Mouse (Mus musculus): ENCODE results near the gene Rin1. TPM values are rescaled to one million over a fixed set of nuclear protein-coding genes. Genes with fewer than 3 reads are reported as not detected.
"Not testable (repeated sequence)": the region's sequence is repeated elsewhere in the genome, so short reads cannot be mapped to it uniquely, and the experiment has no call there.

Rin1 gene
- 3.7 and 4.2 TPM in 2 replicates for polyA plus RNA-seq (2015; fragmentation: Nextera tagmentation; extraction: Ambion mirVana)

DNA sequence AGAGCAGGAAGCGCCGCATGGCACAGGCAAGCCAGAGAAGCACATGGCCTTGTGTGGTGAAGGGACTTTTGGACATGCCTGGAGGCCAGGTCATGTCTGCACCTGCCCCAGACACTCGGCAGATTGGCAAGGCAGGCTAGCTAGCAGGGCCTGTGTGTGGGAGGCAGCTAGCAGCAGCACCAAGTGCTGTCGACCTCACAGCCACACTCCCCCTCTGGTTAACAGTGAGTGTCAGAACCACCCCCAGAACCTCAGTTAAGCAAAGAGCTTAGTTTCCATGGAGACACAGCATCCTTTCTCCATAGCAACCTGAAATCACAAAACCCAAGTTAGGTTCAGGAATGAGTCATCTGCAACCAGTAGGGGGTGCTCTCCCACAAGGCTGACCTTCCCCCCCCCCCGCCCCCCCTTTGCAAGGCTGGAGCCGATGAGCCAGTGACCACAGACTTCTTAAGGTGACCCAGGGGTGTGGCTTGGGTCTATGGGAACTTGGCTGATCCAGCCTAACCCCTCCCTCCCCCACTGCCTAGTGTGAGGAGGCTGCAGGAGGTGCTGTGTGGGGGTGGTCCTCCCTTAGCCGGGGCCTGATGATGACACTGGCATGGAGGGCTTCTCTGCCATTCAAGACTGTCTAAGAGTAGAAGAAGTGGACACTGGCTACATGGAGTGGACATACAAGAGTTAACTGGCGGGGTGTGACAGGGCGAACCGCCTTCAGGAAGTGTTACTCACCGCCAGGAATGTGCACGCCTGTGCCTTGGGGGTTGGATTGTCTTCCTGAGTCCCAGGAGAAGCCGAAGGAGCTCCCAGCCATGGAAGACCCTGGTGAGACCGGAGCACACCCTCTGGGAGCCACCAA, at the start of gene Rin1:
Rin1 (plus strand) TSS at position 435 of the 859 bp plus-strand sequence.
- Histone ChIP-seq H3K27ac (ENCODE audit: low read length) (peak within 1 kb of the TSS; percentile 63), H3K9ac (ENCODE audit: low read length) (peak within 1 kb of the TSS; percentile 57)
- ATAC-seq (ENCODE audit: low read depth) = peak; percentile 76

DNA sequence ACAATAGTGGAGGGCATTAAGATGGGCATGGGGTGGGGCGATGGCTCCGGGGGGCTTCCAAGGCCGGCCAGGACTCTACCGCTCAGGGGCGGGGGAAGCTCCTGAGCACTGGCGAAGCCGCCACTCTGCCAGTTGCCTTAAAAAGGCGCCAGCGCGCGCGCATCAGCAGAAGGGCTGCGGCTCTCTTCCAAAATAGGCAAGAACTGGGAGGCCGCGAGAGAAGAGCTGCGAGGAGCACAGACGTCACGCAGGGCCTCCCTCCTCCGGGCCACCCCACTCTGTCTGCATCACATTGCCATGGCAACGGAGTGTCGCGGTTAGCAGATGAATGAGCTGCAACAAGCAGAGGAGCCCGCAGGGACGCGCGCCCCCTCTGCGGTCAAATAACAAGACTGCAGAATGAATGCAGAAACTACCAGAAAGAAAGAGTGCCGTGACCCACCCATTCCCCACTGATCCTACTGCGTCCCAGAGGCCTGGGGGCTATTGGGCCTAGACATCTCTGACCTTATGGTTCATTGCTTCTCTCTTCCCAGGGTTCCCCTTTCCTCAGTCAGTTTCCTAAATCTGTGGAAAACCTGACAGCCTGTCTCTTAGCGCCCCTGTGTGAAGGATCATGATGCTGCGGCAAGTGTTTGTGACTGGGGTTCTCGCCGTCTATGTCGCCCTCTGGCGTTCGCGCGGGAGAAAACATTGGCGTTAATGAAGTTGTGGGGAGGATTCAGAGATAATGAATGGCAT, 48.4 kb upstream of the Rin1 start:
- no peaks in the 10 kb centered on the region for H3K9me3 ChIP-seq (ENCODE audit: control insufficient read depth, low read length)
- H3K4me3 ChIP-seq (ENCODE audit: low read length) = peak overlapping the region; percentile 27
- H3K4me1 ChIP-seq (replicated peaks; ENCODE audit: control insufficient read depth, insufficient read depth, low read length) = peaks cover 8% of the 10 kb centered on the region
- no peak overlapping the region for H3K9ac ChIP-seq (ENCODE audit: low read length)
- peak overlapping the region; percentile 44 for H3K4me2 ChIP-seq (ENCODE audit: low read depth, low read length)
- peak; percentile 97 for ATAC-seq (ENCODE audit: low read depth)
- no peaks in the 10 kb centered on the region for H3K27me3 ChIP-seq (ENCODE audit: control insufficient read depth, insufficient read depth, low read depth, low read length)
- under 1% methylated on average over 39 of the region's 39 CpGs for WGBS
- H3K36me3 ChIP-seq (ENCODE audit: control insufficient read depth, insufficient read depth, low read length) = no peaks in the 10 kb centered on the region
- H3K27ac ChIP-seq (ENCODE audit: low read length) = no peak overlapping the region

More for the DNA sequence above, at the start of gene Rin1:
- peak within 1 kb of the TSS; percentile 59 for H3K4me2 ChIP-seq (ENCODE audit: low read depth, low read length)
- WGBS = 18% methylated on average over 13 of the region's 14 CpGs
- H3K9me3 ChIP-seq (ENCODE audit: control insufficient read depth, low read length) = no peaks in the 10 kb centered on the region
- peaks cover 19% of the 10 kb centered on the region for H3K4me1 ChIP-seq (replicated peaks; ENCODE audit: control insufficient read depth, insufficient read depth, low read length)
- H3K36me3 ChIP-seq (ENCODE audit: control insufficient read depth, insufficient read depth, low read length) = peaks cover 15% of the 10 kb centered on the region
- peak within 1 kb of the TSS; percentile 48 for H3K4me3 ChIP-seq (ENCODE audit: low read length)
- peaks cover 3% of the 10 kb centered on the region; the same call in 1 of the 2 replicates for H3K27me3 ChIP-seq (ENCODE audit: control insufficient read depth, insufficient read depth, low read depth, low read length)

DNA sequence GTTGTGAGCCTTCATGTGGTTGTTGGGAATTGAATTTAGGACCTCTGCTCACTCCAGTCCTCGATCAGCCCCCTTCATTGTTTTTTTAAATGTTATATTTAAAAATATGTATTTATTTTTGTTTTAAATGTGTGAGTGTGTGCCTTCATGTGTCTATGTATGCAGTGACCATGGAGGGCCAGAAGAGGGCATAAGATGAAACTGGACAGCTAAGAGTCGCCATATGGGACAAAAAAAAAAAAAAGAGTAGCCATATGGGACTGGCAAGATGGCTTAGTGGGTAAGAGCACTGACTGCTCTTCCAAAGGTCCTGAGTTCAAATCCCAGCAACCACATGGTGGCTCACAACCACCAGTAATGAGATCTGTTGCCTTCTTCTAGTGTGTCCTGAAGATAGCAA, 46.6 kb upstream of the Rin1 start:
- not testable (repeated sequence) for H3K4me3 ChIP-seq (ENCODE audit: low read length); H3K27me3 ChIP-seq (ENCODE audit: control insufficient read depth, insufficient read depth, low read depth, low read length); H3K36me3 ChIP-seq (ENCODE audit: control insufficient read depth, insufficient read depth, low read length); ATAC-seq (ENCODE audit: low read depth); H3K4me2 ChIP-seq (ENCODE audit: low read depth, low read length); H3K9me3 ChIP-seq (ENCODE audit: control insufficient read depth, low read length); H3K27ac ChIP-seq (ENCODE audit: low read length); H3K4me1 ChIP-seq (replicated peaks; ENCODE audit: control insufficient read depth, insufficient read depth, low read length); H3K9ac ChIP-seq (ENCODE audit: low read length)
- 42% methylated on average over 2 of the region's 2 CpGs for WGBS

DNA sequence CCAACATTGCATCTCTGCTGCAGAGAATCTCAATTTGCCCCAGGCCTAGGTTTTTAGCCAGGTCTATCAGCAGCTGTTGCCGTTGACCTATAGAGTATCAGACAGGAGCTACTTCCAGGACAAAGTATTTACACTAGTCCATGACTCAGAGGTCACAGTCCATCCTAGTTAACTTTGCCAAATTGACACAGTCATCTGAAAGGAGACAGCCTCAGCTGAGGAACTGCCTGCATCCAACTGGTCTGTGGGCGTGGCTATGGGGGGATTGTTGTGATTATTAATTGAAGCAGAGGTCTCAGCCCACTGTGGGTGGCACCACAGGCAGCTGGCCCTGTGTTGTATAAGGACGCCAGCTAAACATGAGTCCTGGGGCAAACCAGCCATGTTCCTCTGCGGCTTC, 45.4 kb upstream of the Rin1 start:
- ATAC-seq (ENCODE audit: low read depth) = no peak
- H3K4me1 ChIP-seq (replicated peaks; ENCODE audit: control insufficient read depth, insufficient read depth, low read length) = peaks cover 8% of the 10 kb centered on the region
- H3K36me3 ChIP-seq (ENCODE audit: control insufficient read depth, insufficient read depth, low read length) = no peaks in the 10 kb centered on the region
- no peak overlapping the region for H3K4me3 ChIP-seq (ENCODE audit: low read length)
- no peaks in the 10 kb centered on the region for H3K27me3 ChIP-seq (ENCODE audit: control insufficient read depth, insufficient read depth, low read depth, low read length)
- H3K9ac ChIP-seq (ENCODE audit: low read length) = no peak overlapping the region
- 65% methylated on average over 4 of the region's 4 CpGs for WGBS
- H3K4me2 ChIP-seq (ENCODE audit: low read depth, low read length) = no peak overlapping the region
- H3K9me3 ChIP-seq (ENCODE audit: control insufficient read depth, low read length) = no peaks in the 10 kb centered on the region
- no peak overlapping the region for H3K27ac ChIP-seq (ENCODE audit: low read length)

DNA sequence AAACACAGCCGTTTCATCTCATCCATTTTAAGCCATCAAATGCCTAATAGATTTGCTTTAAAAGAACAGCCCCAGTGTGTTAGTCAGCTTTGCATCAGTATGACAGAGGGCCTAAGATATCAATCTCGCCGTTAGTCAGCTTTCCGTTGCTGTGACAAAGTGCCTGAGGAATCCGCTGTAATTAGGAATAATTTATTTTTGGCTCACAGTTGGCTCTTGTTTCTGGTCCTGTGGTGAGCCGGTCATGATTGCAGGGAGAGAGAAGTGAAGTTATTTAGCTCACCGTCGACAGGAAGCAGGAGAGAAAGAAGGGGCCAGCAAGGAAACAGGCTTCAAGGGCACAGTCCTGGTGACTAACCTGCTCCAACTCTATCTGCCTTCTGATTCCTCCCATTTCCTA, 37.1 kb upstream of the Rin1 start:
- Histone ChIP-seq H3K4me1 (replicated peaks; ENCODE audit: control insufficient read depth, insufficient read depth, low read length) (peaks cover 8% of the 10 kb centered on the region), H3K4me3 (ENCODE audit: low read length) (no peak overlapping the region), H3K27ac (ENCODE audit: low read length) (no peak overlapping the region), H3K9ac (ENCODE audit: low read length) (no peak overlapping the region), H3K9me3 (ENCODE audit: control insufficient read depth, low read length) (no peaks in the 10 kb centered on the region), H3K27me3 (ENCODE audit: control insufficient read depth, insufficient read depth, low read depth, low read length) (no peaks in the 10 kb centered on the region), H3K4me2 (ENCODE audit: low read depth, low read length) (no peak overlapping the region), H3K36me3 (ENCODE audit: control insufficient read depth, insufficient read depth, low read length) (no peaks in the 10 kb centered on the region)
- 54% methylated on average over 8 of the region's 8 CpGs for WGBS
- ATAC-seq (ENCODE audit: low read depth) = no peak

DNA sequence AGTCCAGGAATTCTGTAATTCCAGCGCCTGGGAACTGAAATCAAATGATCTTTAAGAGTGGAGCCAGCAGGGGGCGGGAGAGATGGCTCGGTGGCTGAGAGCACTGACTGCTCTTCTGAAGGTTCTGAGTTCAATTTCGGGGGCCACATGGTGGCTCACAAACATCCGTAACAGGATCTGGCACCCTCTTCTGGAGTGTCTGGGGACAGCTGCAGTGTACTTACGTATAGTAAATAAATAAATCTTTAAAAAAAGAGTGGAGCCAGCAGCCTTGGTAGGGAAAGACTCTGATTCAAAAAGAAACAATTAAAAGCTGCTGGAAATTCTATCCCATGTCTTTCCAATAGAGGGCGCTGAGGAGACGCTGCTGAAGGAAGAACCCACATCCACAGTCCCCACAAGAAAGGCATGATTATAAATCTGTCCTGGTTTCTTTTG, 35.3 kb upstream of the Rin1 start:
- 17% methylated on average over 8 of the region's 8 CpGs for WGBS
- H3K4me1 ChIP-seq (replicated peaks; ENCODE audit: control insufficient read depth, insufficient read depth, low read length) = peaks cover 8% of the 10 kb centered on the region
- no peaks in the 10 kb centered on the region for H3K36me3 ChIP-seq (ENCODE audit: control insufficient read depth, insufficient read depth, low read length)
- H3K4me2 ChIP-seq (ENCODE audit: low read depth, low read length) = no peak overlapping the region
- H3K4me3 ChIP-seq (ENCODE audit: low read length) = no peak overlapping the region
- no peaks in the 10 kb centered on the region for H3K9me3 ChIP-seq (ENCODE audit: control insufficient read depth, low read length)
- H3K9ac ChIP-seq (ENCODE audit: low read length) = no peak overlapping the region
- no peaks in the 10 kb centered on the region for H3K27me3 ChIP-seq (ENCODE audit: control insufficient read depth, insufficient read depth, low read depth, low read length)
- no peak overlapping the region for H3K27ac ChIP-seq (ENCODE audit: low read length)
- no peak for ATAC-seq (ENCODE audit: low read depth)

DNA sequence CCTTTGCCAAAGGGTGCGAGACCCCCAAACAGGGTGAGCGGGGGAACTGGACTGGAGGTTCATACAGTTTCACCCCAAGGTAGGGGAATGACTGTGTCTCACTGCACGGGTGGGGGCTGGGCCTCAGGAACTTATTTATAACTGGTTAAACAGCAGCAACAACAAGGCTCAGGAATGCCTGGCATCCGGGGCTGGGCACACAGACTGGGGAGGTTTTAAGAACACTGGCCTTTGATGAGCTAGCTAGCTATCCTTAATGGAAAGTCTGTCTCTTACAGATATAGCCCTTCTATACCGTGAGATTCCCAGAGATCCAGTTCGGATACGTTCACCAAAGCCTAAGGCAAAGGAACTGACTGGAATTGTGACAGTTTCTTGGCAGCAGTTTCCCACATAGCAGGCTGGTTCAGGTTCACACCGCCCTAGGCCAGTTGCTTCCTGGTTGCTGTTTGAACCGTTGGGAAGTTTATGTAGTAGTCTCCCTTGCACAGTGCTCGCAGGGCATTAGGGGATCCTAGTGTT, 34.0 kb upstream of the Rin1 start:
- Histone ChIP-seq H3K4me3 (ENCODE audit: low read length) (no peak overlapping the region), H3K27me3 (ENCODE audit: control insufficient read depth, insufficient read depth, low read depth, low read length) (no peaks in the 10 kb centered on the region), H3K4me1 (replicated peaks; ENCODE audit: control insufficient read depth, insufficient read depth, low read length) (peaks cover 8% of the 10 kb centered on the region), H3K36me3 (ENCODE audit: control insufficient read depth, insufficient read depth, low read length) (no peaks in the 10 kb centered on the region), H3K4me2 (ENCODE audit: low read depth, low read length) (peak overlapping the region; percentile 45), H3K9ac (ENCODE audit: low read length) (peak overlapping the region; percentile 45), H3K27ac (ENCODE audit: low read length) (peak overlapping the region; percentile 47), H3K9me3 (ENCODE audit: control insufficient read depth, low read length) (no peaks in the 10 kb centered on the region)
- 23% methylated on average over 10 of the region's 10 CpGs for WGBS
- peak; percentile 72; the same call in 1 of the 2 replicates for ATAC-seq (ENCODE audit: low read depth)

DNA sequence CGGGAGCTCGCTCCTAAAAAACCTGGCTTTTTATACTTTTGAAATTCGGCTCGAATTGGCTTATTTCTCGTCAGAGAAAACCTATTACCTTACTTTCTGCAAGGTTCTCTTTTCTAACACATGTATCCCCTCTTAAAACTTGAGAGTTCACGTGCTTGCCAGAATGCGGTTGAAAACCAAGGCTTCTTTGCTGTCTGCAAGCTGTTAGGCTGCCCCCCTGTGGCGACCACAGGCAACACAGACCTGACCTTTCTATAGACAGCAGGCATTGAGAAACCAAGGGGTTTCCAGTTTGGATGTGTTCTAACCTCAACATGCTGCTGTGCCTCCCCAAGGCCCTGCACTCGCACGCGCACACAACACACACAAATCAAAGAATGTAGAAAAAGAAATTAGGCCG, 33.5 kb upstream of the Rin1 start:
- H3K36me3 ChIP-seq (ENCODE audit: control insufficient read depth, insufficient read depth, low read length) = no peaks in the 10 kb centered on the region
- WGBS = 20% methylated on average over 12 of the region's 12 CpGs
- peak overlapping the region; percentile 45 for H3K9ac ChIP-seq (ENCODE audit: low read length)
- H3K9me3 ChIP-seq (ENCODE audit: control insufficient read depth, low read length) = no peaks in the 10 kb centered on the region
- H3K4me3 ChIP-seq (ENCODE audit: low read length) = no peak overlapping the region
- ATAC-seq (ENCODE audit: low read depth) = peak; percentile 61
- peak overlapping the region; percentile 45 for H3K4me2 ChIP-seq (ENCODE audit: low read depth, low read length)
- H3K27me3 ChIP-seq (ENCODE audit: control insufficient read depth, insufficient read depth, low read depth, low read length) = no peaks in the 10 kb centered on the region
- peaks cover 8% of the 10 kb centered on the region for H3K4me1 ChIP-seq (replicated peaks; ENCODE audit: control insufficient read depth, insufficient read depth, low read length)
- H3K27ac ChIP-seq (ENCODE audit: low read length) = peak overlapping the region; percentile 47

DNA sequence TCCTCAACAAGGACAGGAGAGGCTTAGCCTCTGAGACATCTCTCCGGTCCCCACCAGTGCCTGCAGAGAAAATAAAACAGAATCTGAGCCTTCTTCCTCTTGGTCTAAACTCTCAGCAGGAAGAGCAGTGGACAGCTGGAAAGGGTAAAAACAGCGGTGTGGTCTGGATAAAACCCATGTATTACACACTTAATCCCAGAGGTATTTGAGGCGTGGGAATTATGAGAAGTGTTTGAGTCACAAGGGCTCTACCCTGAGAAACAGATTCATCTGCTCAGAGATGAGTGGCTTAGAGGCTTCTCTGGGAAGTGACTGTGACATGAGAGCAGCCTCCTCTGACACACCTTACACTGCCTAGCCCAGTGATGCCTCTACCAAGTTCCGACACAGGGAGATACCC, 32.7 kb upstream of the Rin1 start:
- no peak overlapping the region for H3K9ac ChIP-seq (ENCODE audit: low read length)
- no peaks in the 10 kb centered on the region for H3K9me3 ChIP-seq (ENCODE audit: control insufficient read depth, low read length)
- H3K4me3 ChIP-seq (ENCODE audit: low read length) = no peak overlapping the region
- no peaks in the 10 kb centered on the region for H3K27me3 ChIP-seq (ENCODE audit: control insufficient read depth, insufficient read depth, low read depth, low read length)
- H3K36me3 ChIP-seq (ENCODE audit: control insufficient read depth, insufficient read depth, low read length) = no peaks in the 10 kb centered on the region
- 77% methylated on average over 4 of the region's 4 CpGs for WGBS
- ATAC-seq (ENCODE audit: low read depth) = no peak
- no peak overlapping the region for H3K4me2 ChIP-seq (ENCODE audit: low read depth, low read length)
- no peak overlapping the region for H3K27ac ChIP-seq (ENCODE audit: low read length)
- peaks cover 8% of the 10 kb centered on the region for H3K4me1 ChIP-seq (replicated peaks; ENCODE audit: control insufficient read depth, insufficient read depth, low read length)

Measured in lung, embryonic 16.5 days (tissue).